Comparison of ENCODE assay signal across 7 mouse cellular contexts in genomic region chr1:156558024-156558930, GRCm38 (mm10). TPM values are rescaled to one million over a fixed set of nuclear protein-coding genes. Genes with fewer than 3 reads are reported as not detected.
DNase-seq lines count a peak whose midpoint lies in the region; ATAC-seq lines count a peak whose summit lies in the region.

Abl2 (plus strand) TSS chr1:156558786.

- H3K36me3 ChIP-seq in intestine, embryonic 16.5 days (ENCODE audit: control insufficient read depth, insufficient read depth, low read length) = no peaks in the 10 kb centered on the region
- H3K36me3 ChIP-seq in midbrain, embryonic 11.5 days (ENCODE audit: control insufficient read depth, insufficient read depth, low read length) = no peaks in the 10 kb centered on the region

- no peaks in the 10 kb centered on the region for H3K27me3 ChIP-seq in intestine, embryonic 16.5 days (replicated peaks; ENCODE audit: control insufficient read depth, insufficient read depth, low read length)
- H3K27me3 ChIP-seq in midbrain, embryonic 11.5 days (ENCODE audit: control insufficient read depth, insufficient read depth, low read length) = no peaks in the 10 kb centered on the region

- peak; percentile 84 to 88 for DNase-seq in adrenal gland, adult 18-20 months (ENCODE audit: low spot score in 2 of 2)
- peak; percentile 94 for DNase-seq in embryo, embryonic 11 days
- peak; percentile 74 to 80 for DNase-seq in gastrocnemius, postnatal 36 days
- peak; percentile 88 to 89 for DNase-seq in left cerebral cortex, postnatal 36 days (ENCODE audit: low spot score in 2 of 2)
- DNase-seq in midbrain, embryonic 11.5 days (ENCODE audit: low spot score, missing footprints) = peak; percentile 99
- peak; percentile 79 for DNase-seq in skeletal muscle tissue, adult 2 months (ENCODE audit: low read depth, low spot score)

- peak within 1 kb of the TSS; percentile 84 for H3K27ac ChIP-seq in intestine, embryonic 16.5 days (ENCODE audit: low read length)
- H3K27ac ChIP-seq in midbrain, embryonic 11.5 days (ENCODE audit: low read depth, low read length) = peak within 1 kb of the TSS; percentile 82

- intact Hi-C loops in gastrocnemius, postnatal 36 days (cut with DNase I) = no loop called here
- intact Hi-C loops in left cerebral cortex, postnatal 36 days (cut with DNase I) = loop anchor here (2.0 kb wide), 1 partner anchor 75 kb away; no protein-coding TSS in a partner anchor

- peak within 1 kb of the TSS; percentile 80 for H3K4me3 ChIP-seq in intestine, embryonic 16.5 days (ENCODE audit: low read length)
- peak within 1 kb of the TSS; percentile 94 for H3K4me3 ChIP-seq in midbrain, embryonic 11.5 days (ENCODE audit: low read depth, low read length)

- peak within 1 kb of the TSS; percentile 81 for H3K4me2 ChIP-seq in intestine, embryonic 16.5 days (ENCODE audit: low read depth, low read length)
- H3K4me2 ChIP-seq in midbrain, embryonic 11.5 days = peak within 1 kb of the TSS; percentile 66

- no peaks in the 10 kb centered on the region for H3K9me3 ChIP-seq in intestine, embryonic 16.5 days (ENCODE audit: control insufficient read depth, low read length)
- H3K9me3 ChIP-seq in midbrain, embryonic 11.5 days (ENCODE audit: control insufficient read depth, low read length) = no peaks in the 10 kb centered on the region

- H3K9ac ChIP-seq in intestine, embryonic 16.5 days (ENCODE audit: low read depth, low read length) = peak within 1 kb of the TSS; percentile 97
- H3K9ac ChIP-seq in midbrain, embryonic 11.5 days (ENCODE audit: low read length) = peak within 1 kb of the TSS; percentile 98

- 8% methylated on average over 60 of the region's 60 CpGs for WGBS in intestine, embryonic 16.5 days
- 11% methylated on average over 53 of the region's 60 CpGs for WGBS in midbrain, embryonic 11.5 days

- ATAC-seq in intestine, embryonic 16.5 days = peak; percentile 98
- peak; percentile 98 for ATAC-seq in midbrain, embryonic 11.5 days (ENCODE audit: low FRiP score)

- H3K4me1 ChIP-seq in intestine, embryonic 16.5 days (ENCODE audit: control insufficient read depth, insufficient read depth, low read length) = peaks cover 9% of the 10 kb centered on the region
- 0 out of 2 replicates have a peak, but pooled peaks cover 2% of the 10 kb centered on the region for H3K4me1 ChIP-seq in midbrain, embryonic 11.5 days (ENCODE audit: control insufficient read depth, insufficient read depth, low read length)

RNA-seq across cellular contexts. Expression of gene Abl2, which starts in this region (rescaled TPM):
- 10 to 100 TPM; 20.1 to 23.7 TPM for total RNA-seq in adrenal gland, adult 18-20 months (2021)
- total RNA-seq in gastrocnemius, postnatal 36 days (2021) = 10 to 100 TPM; 16.2 to 16.9 TPM
- 2.2 and 2.7 TPM in 2 replicates for polyA plus RNA-seq in intestine, embryonic 16.5 days (2015; fragmentation: Nextera tagmentation; extraction: Ambion mirVana)
- 10 to 100 TPM; 53.8 to 69.7 TPM for total RNA-seq in left cerebral cortex, postnatal 36 days (2021)
- polyA plus RNA-seq in midbrain, embryonic 11.5 days (2014; fragmentation: Nextera tagmentation; extraction: Ambion mirVana) = 4.8 and 4.9 TPM in 2 replicates

Comparison
In these comparisons a context has a peak if more than half of its experiments do, and no peak if none do; other contexts are left out.
1. Peak in every context shown above with its lines: DNase-seq, ATAC-seq, H3K4me3 ChIP-seq and H3K27ac ChIP-seq.